Mouse (Mus musculus) central nervous system, embryonic 18 days (tissue): Measurements from ENCODE around the gene Gm21789. TPM values are rescaled to one million over a fixed set of nuclear protein-coding genes. Genes with fewer than 3 reads are reported as not detected.

Experiments used
- polyA plus RNA-seq: library from polyadenylated mRNA; depleted of rRNA; stranded (reverse); fragments of >200 nt; gene quantifications from 2 replicates; pipeline ENCODE4 v1.2.3, GENCODE M21; 2012; rRNA removed

The Gm21789 gene
- not detected in 2 replicates for polyA plus RNA-seq

GRCm38 (mm10) chrX:32941468-32941867 is at the start of gene Gm21789:
Gene Gm21789, plus strand, starts transcription at chrX:32941768.

GRCm38 (mm10) chrX:32894325-32894724 is 47.2 kb upstream of the Gm21789 start, which contains the start of gene Btbd35f30:
Gene Btbd35f30, plus strand, starts transcription at chrX:32894625.

GRCm38 (mm10) chrX:32973597-32973996 is 32.0 kb downstream of the Gm21789 start, which contains the start of gene Btbd35f5:
Gene Btbd35f5, plus strand, starts transcription at chrX:32973897.

Other genes starting within 250 kb of the Gm21789 start
- not detected in 2 replicates for gene Btbd35f21, start 215.7 kb upstream of the Gm21789 start, polyA plus RNA-seq
- not detected in 2 replicates for gene Btbd35f30, start 47.1 kb upstream of the Gm21789 start, polyA plus RNA-seq
- gene Btbd35f5, start 32.1 kb downstream of the Gm21789 start, polyA plus RNA-seq, result not detected in 2 replicates